10 mouse cellular contexts compared by ENCODE assay signal in the genomic region with DNA sequence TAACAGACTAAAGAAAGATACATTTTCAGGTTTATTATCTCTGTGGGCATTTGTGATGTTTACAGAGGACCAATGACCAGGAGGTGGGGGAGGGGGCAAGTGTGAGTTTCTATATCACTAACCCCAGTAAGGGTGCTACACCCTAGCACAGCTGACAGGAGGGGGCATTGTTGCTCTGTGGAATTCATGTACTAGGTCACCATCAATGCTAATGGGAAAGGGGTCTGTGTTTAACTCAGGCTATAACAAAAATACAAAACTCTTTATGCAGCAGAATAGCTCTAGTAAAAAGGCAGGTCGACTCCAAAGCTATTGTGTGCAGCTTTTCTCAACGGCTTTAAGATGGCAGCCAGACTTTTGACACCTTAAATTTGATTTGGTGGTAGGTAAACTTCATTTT.
DNase-seq lines count a peak whose midpoint lies in the region; ATAC-seq and TF ChIP-seq lines count a peak whose summit lies in the region.
"Had no signal": no experiment of that assay in that cellular context is flagged by ENCODE, and none has a peak within 500 bp of the region (broad histone marks: within the 10 kb centered on the region; RNA-seq: fewer than 3 reads in every experiment).

No protein-coding gene starts in this region.

- H3K27me3 ChIP-seq in heart, postnatal 0 days (ENCODE audit: control insufficient read depth, insufficient read depth, low read length) = 0 out of 2 replicates have a peak, but pooled peaks cover 13% of the 10 kb centered on the region
- H3K27me3 ChIP-seq: neural tube, embryonic 12.5 days had no signal

- intact Hi-C loops in gastrocnemius, postnatal 36 days (cut with DNase I) = loop anchor here (5.0 to 10.0 kb wide), 2 partner anchors 210 to 542 kb away; no protein-coding TSS in a partner anchor

- peak overlapping the region; percentile 77; the same call in 1 of the 2 replicates for H3K4me2 ChIP-seq in heart, postnatal 0 days (ENCODE audit: low read depth, low read length)

- no peak overlapping the region for H3K9ac ChIP-seq in heart, postnatal 0 days (replicated peaks; ENCODE audit: low read depth, low read length)
- H3K9ac ChIP-seq: neural tube, embryonic 12.5 days had no signal

- no peaks in the 10 kb centered on the region for H3K9me3 ChIP-seq in heart, postnatal 0 days (replicated peaks; ENCODE audit: control insufficient read depth, low read length)

- 10% methylated on average over 2 of the region's 2 CpGs for WGBS in heart, postnatal 0 days

- ATAC-seq in heart, postnatal 0 days (ENCODE audit: insufficient read depth, low read depth) = no peak

- no peak overlapping the region for H3K27ac ChIP-seq in cortical plate, adult 2 months (ENCODE audit: insufficient read depth, low read length)
- no peak overlapping the region for H3K27ac ChIP-seq in heart, postnatal 0 days (ENCODE audit: low read depth)

- TF ChIP-seq CTCF in cortical plate, adult 2 months (IDR thresholded peaks at IDR 0.05; ENCODE audit: extremely low read depth, insufficient read depth, low read length) = peak; percentile 46; the same call in 1 of the 2 replicates
- TF ChIP-seq CTCF in heart, postnatal 0 days (IDR thresholded peaks at IDR 0.05; ENCODE audit: low read depth) = peak; percentile 54

- H3K4me3 ChIP-seq in cortical plate, adult 2 months (ENCODE audit: insufficient read depth, low read length) = no peak overlapping the region
- H3K4me3 ChIP-seq in heart, postnatal 0 days (ENCODE audit: low read depth, low read length) = no peak overlapping the region
- H3K4me3 ChIP-seq: erythroblast, embryonic 14.5 days; neural tube, embryonic 12.5 days had no signal

- no peak for TF ChIP-seq POLR2A in cortical plate, adult 2 months (IDR thresholded peaks at IDR 0.05; ENCODE audit: extremely low read depth, insufficient read depth, low read length)

- no peak for TF ChIP-seq EP300 in heart, postnatal 0 days (IDR thresholded peaks at IDR 0.05; ENCODE audit: low read depth)

- no peaks in the 10 kb centered on the region for H3K36me3 ChIP-seq in heart, postnatal 0 days (replicated peaks; ENCODE audit: control insufficient read depth, insufficient read depth, low read length)
- H3K36me3 ChIP-seq: neural tube, embryonic 12.5 days had no signal

- peak; percentile 24 for DNase-seq in gastrocnemius, postnatal 10 days
- no peak for DNase-seq in gastrocnemius, postnatal 36 days
- DNase-seq in heart, postnatal 0 days (ENCODE audit: low spot score) = no peak
- peak; percentile 78 to 83 for DNase-seq in kidney, postnatal 4 days
- peak; percentile 34 for DNase-seq in mesoderm, embryonic 11.5 days (ENCODE audit: low read depth, low spot score)
- DNase-seq in spleen, adult 12 weeks (ENCODE audit: low spot score) = no peak
- DNase-seq in urinary bladder, postnatal 36 days (ENCODE audit: low spot score in 2 of 2) = no peak

- H3K4me1 ChIP-seq in cortical plate, adult 2 months (ENCODE audit: control insufficient read depth, insufficient read depth, low read length) = peaks cover 1% of the 10 kb centered on the region; the same call in 1 of the 2 replicates
- peaks cover 19% of the 10 kb centered on the region; the same call in 1 of the 2 replicates for H3K4me1 ChIP-seq in heart, postnatal 0 days (ENCODE audit: control insufficient read depth, insufficient read depth)

Comparison
In these comparisons a context has a peak if more than half of its experiments do, and no peak if none do; other contexts are left out.
1. DNase-seq: peak in gastrocnemius, postnatal 10 days (single experiment), kidney, postnatal 4 days (2 of 2) and mesoderm, embryonic 11.5 days (single experiment); none in gastrocnemius, postnatal 36 days (0 of 2), heart, postnatal 0 days (single experiment), spleen, adult 12 weeks (single experiment) and urinary bladder, postnatal 36 days (0 of 2).